Mouse (Mus musculus) induced T-regulatory cell, adult 2 months (primary cell): ENCODE data around the gene Fmo4.

Experiments
- DNase-seq: peaks from one replicate; pipeline ENCODE4 v3.0.0-alpha.2; 2012; ENCODE audit warnings: low read depth

The Fmo4 gene

GRCm38 (mm10) chr1:162792306-162793044 is 21.3 kb downstream of the Fmo4 start:
- no peak for DNase-seq

GRCm38 (mm10) chr1:162785222-162785621 is 28.6 kb downstream of the Fmo4 start:
- DNase-seq, result no peak

- no peak for DNase-seq
Observed at GRCm38 (mm10) chr1:162783669-162784248, 30.0 kb downstream of the Fmo4 start.

- DNase-seq, result peak; percentile 11
Observed at GRCm38 (mm10) chr1:162781035-162781434, 32.7 kb downstream of the Fmo4 start.

GRCm38 (mm10) chr1:162777943-162778538 is 35.7 kb downstream of the Fmo4 start:
- DNase-seq, result no peak

- peak; percentile 56 for DNase-seq
Observed at GRCm38 (mm10) chr1:162773661-162774060, 40.1 kb downstream of the Fmo4 start.

- no peak for DNase-seq
Observed at GRCm38 (mm10) chr1:162771617-162772360, 42.0 kb downstream of the Fmo4 start.

- DNase-seq, result peak; percentile 52
Observed at GRCm38 (mm10) chr1:162752009-162752408, 61.8 kb downstream of the Fmo4 start.

GRCm38 (mm10) chr1:162749607-162750006 is 64.2 kb downstream of the Fmo4 start:
- no peak for DNase-seq

- no peak for DNase-seq
Observed at GRCm38 (mm10) chr1:162748761-162749160, 65.0 kb downstream of the Fmo4 start.
